Mouse (Mus musculus): ENCODE data around the gene Sema7a. TPM values are rescaled to one million over a fixed set of nuclear protein-coding genes. Genes with fewer than 3 reads are reported as not detected.
A peak's percentile ranks its signal among the peaks of the same experiment; 100 is the strongest.

Gene Sema7a
- total RNA-seq, 2 experiments from 2014 or later, result 26.0 to 30.1 TPM

DNA sequence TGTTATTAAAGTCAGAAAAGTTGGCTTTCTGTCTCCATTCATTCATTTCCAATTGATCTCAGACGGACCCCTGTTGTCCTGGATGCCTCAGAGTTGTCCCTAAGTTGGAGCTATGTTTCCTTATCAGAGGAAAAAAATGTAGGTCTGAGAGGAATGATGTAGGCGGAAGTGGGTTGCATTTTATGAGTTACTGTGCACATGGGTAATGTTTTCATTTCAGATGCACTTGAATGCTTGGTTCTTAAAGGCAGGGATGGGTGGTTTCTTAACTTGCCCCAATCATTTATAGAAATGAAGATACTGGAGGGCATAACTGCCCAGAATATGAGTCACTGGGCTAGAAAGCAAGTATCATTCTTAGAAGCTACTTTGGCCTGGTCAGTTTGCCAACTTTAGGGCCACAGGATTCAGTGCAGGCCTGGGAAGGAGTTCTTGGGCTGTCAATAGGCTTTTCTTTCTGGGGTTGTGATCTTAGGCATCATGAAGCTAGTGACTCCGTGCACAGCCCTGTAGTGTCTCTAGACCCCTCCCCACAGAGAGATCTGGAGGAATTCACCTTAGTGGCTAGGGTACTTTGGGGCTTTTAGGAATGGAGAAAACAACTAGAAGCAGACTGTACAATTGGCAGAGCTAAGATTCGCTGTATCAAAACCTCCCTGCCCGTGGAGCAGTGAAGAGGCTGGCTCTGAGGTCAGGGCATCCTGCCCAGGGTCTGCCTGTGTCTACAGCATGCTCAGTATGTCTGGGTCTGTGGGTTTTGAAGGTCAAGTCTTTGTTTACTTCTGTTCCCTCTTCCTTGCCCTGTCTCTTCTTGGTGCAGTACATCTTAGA lies 1.5 kb upstream of the Sema7a start:
- no peak for DNase-seq

DNA sequence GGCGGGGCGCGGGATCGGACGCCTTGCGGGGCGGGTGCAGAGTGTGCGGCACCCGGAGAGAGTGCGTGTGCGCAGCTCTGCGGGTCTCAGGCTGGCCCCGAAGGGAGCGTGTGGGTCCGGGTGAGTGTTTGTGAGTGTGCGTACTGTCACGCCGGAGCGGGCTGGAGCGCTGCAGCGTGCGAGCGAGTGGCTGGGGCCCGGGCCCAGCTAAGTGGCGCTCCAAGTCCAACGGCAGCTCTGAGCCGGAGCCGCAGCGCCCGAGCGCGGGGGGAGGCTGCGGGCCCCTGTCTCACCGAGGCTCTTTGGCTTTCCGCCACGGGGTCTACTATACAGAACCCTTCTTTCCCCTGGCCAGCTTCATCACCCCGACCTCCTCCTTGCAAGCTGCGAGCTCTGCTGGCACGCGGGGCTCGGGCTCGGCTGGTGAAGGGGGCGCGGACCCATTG lies 460 bp downstream of the Sema7a start:
- peak; percentile 45 for DNase-seq

DNA sequence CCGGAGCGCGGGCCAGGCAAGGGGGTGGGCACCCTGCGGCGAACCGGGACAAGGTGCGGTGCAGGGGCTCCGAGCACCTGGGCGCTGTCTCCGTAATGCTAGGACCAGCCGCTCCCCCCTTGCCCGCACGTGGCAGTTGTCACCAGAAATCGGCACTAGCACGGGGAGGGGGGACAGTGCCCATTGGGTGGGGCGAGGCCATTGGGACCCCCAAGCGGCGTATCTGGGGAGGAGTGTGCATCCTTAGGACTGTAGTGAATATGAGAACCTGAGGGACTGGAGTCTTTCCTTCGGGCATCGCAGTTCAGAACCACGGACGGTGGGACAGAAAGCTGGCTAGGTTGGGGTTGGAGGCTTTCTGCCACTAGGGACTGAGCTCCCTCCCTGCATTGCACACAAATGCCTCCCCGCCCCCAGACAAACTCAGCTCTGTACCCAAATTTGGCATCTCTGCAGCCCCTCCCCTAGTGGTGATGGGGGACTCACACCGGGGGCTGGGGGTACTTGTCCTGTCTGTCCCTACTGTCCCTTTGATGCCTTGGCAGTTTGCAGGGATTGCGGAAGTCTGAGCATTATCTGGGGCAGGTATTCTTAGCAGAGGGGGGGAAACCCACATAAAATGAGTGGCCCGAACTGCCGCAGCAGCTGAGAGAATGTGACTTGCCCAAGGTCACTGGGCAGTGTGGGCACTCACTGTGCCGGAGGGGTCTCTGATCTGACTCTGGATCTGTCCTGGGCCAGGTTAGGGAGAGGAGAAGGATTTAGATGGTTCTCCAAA lies 1.1 kb downstream of the Sema7a start:
- no peak for DNase-seq

DNA sequence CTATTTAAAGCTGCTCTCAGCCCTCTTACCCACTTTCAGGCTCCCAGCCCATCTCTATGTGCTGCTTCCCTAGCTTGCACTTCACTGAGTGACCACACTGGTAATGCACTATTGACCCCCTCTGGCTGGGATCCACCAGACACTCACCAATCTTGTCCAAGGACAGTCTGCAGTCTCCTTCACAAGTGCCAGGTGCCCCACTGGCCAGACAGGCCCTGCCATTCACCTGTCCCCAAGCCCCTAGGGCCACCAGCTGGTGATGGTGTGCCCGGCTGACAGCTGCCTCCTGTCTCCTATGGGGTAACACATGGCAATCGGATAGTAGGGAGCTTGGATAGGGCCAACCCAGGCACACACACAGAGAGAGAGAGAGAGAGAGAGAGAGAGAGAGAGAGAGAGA lies 2.1 kb downstream of the Sema7a start:
- no peak for DNase-seq

DNA sequence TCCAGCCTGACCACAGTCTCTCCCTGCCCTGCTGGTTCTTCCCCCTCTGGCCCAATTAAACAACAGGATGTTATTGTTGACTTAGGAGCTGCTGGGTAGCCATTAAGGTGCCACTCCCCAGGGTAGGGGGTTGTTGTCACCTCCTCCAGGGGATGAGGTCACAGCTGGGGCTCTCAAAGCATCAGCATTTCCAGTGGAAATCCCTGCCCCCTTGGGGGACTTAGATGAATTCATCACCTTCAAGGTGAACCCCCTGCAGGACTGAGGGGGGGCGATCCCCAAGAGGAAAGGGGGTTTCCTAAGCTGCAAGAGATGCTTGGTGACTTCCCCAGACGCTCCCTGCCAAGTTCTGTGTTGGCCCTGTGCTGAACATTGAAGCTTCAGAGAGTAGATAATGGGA lies 3.2 kb downstream of the Sema7a start:
- DNase-seq, result no peak

DNA sequence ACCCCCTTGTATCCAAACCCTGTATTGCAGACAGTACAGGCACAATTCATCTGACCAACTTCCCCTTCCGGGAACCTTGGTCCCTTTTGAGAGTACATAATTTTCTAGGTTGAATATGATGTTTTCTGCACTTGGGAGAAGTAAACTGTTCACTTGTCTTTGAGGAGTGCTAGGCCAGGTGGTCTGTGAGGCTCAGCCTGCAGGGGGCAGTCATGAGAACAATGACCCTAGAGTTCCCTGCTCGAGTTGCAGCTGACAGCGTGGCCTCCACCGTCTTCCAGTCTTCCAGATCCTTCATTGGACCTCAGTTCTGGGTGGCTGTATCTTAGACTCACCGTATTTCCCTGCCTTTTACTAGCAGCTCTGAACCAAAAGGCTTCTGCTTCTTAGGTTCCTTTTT lies 4.7 kb downstream of the Sema7a start:
- DNase-seq, result peak; percentile 82

DNA sequence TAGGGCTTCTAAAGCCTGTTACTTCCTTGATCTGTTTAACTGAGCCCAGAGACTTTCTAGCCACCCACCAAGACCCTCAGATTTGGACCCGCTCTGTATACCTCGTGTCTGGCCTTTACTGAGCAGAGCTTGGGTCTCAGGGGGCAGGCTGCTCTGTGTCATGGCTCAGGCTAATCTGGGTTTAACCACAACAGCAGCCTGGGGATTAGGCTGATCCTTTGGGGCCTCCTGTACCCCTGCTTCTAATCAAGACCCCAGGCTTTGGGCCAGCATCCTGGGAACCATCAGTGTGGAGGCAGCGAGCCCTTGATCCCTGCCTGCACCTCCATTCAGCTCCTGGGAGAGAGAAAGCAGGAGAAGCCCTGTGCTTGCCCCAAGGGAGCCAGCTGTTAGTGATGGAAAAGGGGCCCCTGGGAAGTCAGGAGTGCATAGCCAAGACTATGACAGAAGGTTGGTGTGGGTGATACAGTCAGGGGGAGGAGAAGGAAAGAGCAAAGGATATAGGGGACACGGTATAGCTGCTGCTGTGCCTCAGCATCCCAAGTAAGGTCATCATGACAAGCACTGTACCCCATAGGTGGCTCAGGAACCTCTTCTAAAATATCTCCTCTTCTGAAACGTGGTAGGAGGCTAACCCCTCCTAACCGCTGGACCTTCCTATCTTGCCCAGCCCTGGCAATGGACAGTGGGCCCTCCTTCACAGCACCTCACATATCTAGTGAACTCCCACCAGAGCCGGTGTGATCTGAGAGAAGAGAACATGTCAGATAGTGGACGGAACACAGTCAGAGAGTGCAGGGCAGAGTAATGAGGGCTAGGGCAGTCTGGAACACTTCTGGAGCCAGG lies 6.1 kb downstream of the Sema7a start:
- DNase-seq, result no peak

DNA sequence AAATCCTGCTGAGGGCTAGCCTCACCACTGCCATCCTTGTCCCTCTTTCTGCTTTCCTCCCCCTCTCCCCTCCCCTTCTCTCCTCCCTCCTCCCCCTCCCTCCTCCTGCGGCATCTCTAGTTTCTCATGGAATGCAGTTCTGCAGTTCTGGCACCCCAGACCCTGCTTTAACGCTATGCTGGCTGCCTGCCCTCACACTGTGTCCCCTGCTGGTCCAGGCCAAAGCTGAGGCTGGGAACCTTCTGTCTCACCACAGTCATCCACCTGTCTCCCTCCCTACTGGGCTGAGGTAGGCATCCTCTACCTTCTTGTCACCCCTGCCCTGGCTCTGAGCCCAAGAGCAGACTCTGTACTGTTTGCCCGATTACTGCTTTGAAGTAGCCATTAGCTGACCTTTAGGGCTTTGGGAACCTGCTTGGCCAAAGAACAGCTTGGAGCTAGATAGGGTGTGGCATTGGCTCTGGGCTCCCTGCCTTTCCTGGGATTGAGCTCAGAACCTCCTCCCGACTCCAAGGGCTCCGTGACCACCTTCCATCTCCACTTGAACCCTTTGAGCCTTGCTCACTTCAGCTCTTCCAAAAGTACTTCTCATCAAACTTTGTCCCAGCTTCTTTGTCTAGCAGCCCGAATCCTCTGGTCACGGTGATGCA lies 7.6 kb downstream of the Sema7a start:
- no peak for DNase-seq

DNA sequence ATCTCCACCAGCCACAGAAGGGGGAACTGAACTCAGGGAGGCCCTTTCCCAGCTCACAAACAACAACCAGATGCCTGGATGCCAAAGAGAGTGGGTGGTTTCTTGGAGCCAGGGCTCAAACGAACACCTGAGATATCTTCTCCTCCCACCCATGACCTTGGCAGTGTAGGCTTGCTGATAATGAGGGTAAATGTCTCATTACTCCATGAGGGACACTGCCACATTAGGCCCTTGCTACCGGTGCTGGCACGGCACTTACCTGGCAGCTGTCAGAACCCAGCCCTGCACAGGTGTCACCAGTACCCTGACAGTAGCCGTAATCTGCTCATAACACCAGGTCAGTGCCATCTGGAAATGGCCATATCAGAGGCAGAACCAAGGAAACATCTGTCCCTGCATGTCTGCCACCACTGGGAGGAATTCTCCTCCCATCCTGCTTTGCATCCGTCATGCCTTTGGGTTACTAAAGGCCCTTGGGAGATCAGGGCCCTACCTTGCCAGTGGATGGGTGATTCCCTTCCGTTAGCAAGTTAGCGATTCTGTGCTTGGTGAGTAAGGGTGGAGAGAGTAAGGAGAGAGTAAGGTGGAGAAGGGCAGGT lies 8.5 kb downstream of the Sema7a start:
- DNase-seq, result no peak

DNA sequence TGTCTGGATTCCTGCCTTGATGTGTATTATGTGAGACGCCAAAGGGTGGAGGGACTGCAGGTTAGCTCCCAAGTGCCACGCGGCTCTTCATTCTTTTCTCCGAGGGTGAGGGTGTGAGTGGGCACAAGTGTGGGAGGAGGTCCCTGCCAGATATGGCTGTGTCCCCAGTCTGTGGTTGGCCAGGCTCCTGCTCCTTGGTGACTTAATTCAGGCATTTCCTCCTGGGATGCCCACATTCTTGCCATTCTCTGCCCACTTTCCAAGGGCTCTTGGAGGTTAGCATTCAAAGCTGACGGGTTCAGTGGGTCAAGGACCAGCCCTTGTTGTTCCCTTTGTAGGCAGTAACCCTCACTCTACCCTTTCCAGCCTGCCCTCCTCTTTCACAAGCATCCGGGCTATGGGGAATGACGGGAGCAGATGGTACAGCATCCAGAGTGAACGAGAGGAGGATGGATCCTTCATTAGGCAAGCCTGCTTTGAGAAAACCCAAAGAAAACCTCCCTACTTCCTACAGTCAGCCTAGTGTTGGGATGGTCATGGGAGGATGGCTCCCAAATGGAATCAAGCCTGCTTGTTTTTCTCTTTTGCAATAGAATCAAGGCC lies 9.3 kb downstream of the Sema7a start:
- DNase-seq, result no peak

DNA sequence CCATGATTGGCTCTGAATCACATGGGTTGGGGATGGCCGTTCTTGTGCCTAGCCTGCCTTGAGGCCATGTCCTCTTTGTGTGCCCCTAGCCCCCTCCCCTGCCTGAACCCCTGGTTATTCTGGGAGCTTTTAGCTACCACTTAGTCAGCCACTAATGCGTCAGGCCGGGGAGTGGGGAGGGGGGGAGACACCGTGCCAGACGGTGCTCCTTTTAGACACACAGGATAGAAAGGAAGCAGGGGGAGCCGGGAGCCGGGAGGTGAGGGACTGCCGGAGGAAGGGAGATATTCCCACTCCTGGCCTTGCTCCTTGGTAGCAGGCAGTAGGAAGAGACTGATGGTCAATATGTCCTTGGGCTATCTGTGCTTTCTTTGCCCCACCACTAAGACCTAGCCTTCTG lies 10.0 kb downstream of the Sema7a start:
- no peak for DNase-seq

DNA sequence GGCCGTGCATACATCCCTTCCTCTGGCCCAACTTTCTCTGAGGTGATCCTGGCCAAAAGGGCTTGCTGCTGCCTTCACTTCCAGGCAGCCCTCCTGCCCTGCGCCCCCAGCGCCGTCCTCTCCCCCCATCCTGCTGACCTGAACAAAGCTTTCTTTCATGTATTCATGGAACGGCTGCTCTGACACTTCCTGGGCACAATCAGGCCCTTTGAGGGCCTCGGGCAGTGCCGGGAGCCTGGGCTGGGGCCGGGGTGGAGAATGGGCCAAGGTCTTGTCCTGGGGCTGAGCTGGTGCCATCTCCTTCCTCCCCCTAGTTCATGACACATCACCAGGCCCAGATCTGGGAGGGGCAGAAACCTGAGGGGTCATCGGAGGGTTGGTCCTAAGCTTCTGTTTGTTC lies 10.6 kb downstream of the Sema7a start:
- DNase-seq, result no peak

DNA sequence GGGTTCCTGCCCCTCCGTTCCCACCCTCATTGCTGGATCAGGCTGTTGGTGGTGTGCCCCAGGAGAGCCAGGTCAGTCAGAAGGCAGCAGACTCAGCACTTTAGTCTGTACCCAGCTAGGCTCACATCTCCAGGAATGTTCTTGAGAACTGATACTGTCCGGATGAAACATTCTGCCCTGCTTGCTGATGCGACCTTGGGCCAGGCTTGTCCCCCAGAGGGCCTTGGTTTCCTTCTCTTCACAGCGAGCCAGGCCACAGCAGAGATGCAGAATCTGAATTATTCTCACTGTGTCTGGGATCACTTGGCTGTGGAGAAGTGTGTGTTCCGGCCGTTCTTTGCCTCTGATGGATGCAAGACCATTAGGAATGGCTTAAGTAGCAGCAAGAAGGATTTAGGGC lies 12.1 kb downstream of the Sema7a start:
- DNase-seq, result no peak

DNA sequence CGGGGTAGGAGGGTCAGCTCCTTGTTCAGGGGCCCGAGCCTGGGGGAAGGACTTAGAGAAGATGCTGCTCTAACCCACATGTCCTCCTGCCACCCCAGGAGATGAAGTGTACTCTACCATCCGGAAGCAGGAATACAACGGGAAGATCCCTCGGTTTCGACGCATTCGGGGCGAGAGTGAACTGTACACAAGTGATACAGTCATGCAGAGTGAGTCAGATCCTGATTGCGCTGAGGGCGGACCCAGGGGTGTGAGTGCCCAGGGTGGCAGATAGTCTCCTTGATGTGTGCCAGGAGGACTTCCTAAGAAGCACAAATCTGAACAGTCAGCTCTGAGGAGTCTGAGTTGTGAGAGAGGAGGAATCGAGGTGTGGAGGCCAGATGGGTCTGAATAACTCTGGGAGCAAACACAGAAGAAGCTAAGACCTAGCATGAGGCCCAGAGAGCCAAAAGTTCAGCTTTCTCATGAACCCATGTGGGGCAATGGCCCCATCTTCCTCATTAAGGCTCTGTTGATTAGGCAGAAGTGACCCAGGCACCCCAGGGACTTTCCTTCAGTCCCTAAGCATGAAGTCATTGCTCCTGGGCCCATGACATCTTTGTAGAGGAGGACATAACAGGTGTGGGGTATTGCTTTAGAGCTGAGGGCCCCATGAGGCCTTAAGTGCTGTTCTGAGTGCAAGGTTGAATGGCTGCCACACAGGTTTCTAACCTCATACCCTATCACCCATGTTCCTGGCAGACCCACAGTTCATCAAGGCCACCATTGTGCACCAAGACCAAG lies 15.2 kb downstream of the Sema7a start:
- DNase-seq, result no peak

DNA sequence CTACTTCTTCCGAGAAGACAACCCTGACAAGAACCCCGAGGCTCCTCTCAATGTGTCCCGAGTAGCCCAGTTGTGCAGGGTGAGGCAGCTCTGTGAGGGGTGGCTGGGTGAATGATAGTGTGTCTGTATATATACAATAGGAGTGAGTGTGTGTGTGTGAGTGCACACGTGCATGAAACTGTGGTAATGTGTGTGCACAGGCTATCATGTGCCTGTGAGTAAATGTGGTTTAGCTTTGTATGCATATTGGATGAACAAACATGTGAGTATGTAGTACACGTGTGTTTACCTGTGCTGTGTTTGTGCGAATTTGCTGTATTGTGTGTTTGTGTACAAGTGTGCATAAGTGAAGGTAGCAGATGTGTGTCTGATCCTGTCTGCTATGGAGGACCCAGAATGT lies 15.9 kb downstream of the Sema7a start:
- DNase-seq, result no peak

DNA sequence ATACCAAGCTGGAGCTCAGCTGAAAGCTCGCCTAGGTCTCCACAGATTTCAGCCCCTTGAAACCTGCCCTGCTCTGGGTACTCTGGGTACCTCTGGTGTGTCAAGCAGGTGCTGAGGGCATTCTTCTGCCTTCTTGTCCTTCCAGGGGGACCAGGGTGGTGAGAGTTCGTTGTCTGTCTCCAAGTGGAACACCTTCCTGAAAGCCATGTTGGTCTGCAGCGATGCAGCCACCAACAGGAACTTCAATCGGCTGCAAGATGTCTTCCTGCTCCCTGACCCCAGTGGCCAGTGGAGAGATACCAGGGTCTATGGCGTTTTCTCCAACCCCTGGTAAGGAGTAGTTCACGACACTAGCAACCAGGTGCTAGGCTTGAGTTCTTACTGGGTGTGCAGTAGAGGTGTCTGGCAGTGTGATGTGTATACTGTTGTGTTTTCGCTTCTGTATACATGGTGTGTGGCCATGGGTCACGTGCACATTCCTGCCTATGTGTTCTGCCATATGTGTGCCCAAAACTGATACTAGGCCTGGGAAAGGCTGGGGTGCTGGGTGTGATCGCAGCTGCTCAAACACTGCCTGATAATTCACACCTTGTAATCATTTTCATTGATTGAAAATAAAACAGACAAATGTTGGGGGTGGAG lies 16.4 kb downstream of the Sema7a start:
- no peak for DNase-seq

DNA sequence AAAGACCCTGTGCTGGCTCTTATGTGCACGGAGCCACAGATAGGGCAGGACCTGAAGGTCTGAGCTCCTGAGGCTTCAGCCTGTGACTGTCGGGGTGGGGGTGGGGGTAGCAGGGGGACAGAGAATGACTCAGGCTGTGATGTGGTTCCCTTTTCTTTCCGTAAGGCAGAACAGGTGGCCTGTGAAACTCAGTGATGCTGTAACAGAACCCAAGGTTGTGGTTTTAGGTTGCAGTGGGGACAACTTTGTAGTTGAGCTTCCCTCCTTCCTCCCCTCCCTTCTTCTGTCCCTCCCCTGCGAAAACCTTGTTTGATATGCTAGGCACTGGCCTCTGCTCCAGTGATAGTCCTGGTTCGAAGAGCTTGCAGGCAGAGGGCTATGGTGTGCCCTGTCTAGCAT lies 16.9 kb downstream of the Sema7a start:
- no peak for DNase-seq

DNA sequence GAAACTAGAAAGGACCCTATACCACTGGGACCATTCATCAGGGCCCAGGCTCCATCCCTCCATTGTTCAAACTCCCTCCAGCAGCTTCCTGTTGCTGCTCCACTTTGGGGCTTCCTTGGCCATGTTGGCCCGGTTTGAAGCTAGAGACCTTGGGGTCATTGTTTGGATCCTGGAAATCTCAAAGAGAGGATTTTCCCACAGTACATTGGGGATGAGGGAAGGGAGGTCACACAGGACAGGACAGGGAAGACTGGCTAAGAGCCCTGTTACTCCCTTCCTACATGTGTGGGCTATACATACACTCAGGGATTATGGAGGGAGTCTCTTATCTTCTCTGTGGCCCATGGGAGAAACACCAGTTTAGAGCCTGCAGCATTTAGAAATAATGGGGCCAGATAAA lies 18.7 kb downstream of the Sema7a start:
- DNase-seq, result peak; percentile 40

DNA sequence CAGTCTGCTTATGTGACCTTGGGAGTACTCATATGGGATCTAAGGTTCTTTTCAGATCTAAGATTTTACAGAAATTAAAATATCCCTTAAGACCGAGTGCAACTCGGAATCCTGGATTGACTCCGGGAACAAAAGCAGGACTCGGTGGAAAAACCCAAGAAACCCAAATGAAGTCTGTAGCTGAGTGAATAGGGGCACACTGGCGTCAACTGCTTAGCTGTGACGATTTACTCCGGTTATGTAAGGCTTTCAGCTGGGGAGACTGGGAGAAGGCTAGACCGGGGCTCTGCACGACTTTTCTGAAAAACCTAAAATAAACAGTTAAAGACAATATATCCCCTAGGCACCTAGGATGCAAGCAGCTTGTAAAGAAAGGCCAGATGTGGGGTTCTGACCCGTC lies 19.5 kb downstream of the Sema7a start:
- DNase-seq, result no peak

Data from heart, postnatal 4 days (tissue).